Mouse (Mus musculus): ENCODE results near the gene Lrrc41.

Lrrc41 gene

GRCm38 (mm10) chr4:116074861-116075620, at the start of gene Lrrc41, which contains the start of gene Uqcrh:
Gene Lrrc41 (plus strand): TSS chr4:116075269.
Gene Uqcrh (minus strand): TSS chr4:116075071.
- peak; percentile 90 to 96 for DNase-seq (ENCODE audit: low spot score in 2 of 2)

DNA sequence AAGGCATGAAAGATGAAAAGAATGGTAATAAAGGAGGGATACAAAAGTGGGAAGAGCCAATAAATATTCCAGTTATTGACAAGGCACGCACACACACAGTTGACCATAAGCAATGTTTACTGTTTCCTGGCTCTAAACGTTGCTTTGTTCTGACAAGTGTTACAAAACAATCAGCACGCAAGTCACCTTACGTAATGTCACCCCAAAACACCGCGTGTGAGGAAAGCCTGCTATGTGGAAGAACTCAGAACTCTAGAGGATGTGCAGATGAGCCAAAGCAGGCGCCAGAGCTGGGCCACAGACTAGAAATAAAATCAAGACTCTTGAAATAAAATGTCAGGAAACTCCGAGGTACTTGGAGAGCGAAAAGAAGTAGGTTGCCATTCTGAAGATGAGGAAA, 42.2 kb upstream of the Lrrc41 start:
- no peak for DNase-seq (ENCODE audit: low spot score in 2 of 2)

DNA sequence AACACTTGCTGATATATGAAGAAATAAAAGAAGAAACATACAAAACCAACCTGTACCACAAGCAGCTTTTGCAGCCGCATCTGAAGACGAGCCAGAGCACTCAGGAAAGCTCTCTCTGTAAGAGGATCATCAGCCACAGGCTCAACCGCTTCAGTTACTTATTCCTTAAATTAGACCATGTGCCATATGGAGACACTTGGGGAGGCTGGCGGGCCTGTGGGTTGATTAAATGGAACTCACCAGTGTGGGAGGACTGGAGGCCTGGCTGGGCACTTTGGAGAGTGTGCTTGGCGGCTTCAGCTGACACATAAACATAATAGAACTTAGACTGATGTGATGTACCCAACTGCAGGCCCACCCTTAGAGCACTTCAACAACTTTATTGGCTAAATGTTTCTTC, 41.7 kb upstream of the Lrrc41 start:
- no peak for DNase-seq (ENCODE audit: low spot score in 2 of 2)

- no peak for DNase-seq (ENCODE audit: low spot score in 2 of 2)
Observed at GRCm38 (mm10) chr4:116040466-116040865, 34.6 kb upstream of the Lrrc41 start.

DNA sequence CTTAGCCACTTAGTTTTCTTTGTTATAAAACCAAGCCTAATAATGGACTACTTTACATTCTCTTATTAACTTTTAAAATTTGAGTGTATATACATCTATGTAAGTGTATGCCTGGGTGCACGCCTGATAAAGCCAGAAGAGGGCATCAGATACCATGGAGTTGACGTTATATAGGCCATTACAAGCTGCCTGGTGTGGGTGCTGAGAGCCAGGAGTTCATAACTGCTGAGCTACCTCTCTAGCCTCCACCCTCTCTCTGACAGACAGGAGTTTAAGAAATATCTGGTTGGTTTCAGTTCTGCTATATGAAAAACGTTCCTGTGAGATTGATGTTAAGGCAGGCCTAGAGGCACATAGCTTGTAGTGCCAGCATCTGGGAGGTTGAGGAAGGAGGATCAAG, 32.9 kb upstream of the Lrrc41 start:
- no peak for DNase-seq (ENCODE audit: low spot score in 2 of 2)

- no peak for DNase-seq (ENCODE audit: low spot score in 2 of 2)
Observed at GRCm38 (mm10) chr4:116046604-116047003, 28.5 kb upstream of the Lrrc41 start.

- DNase-seq (ENCODE audit: low spot score in 2 of 2) = no peak
Observed at GRCm38 (mm10) chr4:116047681-116048080, 27.4 kb upstream of the Lrrc41 start.

DNA sequence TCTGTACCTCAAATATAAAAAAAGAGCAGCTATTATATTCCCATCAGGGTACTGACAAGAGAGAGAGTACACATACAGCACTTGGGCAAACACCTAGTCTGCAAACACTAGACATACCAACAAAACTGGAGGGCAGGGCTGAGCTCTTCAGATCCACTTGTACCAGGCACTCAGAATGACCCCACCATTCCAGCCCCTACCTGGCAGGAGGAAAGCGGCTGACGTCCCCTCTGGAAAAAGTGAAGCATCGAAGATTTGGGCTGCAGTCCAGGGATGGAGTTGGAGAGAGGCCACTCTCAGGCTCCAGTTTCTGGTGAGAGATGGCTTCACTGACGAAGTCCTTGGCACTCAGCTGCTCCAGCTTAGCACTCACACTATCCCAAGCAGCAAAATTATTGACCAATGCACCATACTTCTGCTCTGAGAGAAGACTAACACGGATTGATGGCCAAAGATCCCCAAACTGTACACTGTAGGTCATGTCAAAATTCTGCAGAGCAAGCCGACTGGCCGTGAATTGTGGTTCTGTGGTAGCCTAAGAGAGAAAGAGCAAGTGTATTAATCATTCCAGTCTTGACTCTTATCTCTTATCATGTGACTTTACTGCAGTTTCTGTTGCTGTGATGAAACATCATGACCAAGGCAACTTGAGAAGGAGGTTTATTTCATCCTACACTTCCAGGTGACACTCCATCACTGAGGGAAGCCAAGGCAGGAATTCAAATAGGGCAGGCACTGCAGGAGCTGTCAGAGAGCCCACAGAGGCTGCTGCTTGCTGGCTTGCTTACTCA, 26.7 kb upstream of the Lrrc41 start:
- DNase-seq (ENCODE audit: low spot score in 2 of 2) = no peak

DNA sequence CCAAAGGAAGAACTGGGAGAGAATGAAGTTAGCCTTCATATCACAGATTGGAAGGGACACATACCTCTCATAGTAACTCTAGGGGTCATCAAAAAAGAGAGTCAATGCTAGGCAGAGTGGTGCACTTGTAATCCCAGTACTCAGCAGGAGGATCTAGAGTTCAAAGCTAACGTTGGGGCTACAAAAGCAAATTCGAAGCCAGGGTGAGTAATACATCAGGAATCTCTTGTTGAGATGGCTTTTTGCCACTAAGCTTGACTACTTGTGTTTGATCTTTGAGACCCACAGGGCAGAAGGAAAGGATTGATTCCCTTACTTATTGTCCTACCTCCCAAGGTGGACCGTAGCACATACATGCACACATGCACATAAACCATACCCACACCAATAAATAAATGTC, 25.9 kb upstream of the Lrrc41 start:
- no peak for DNase-seq (ENCODE audit: low spot score in 2 of 2)

GRCm38 (mm10) chr4:116052526-116053293, 22.4 kb upstream of the Lrrc41 start:
- peak; percentile 20 to 23 for DNase-seq (ENCODE audit: low spot score in 2 of 2)

DNA sequence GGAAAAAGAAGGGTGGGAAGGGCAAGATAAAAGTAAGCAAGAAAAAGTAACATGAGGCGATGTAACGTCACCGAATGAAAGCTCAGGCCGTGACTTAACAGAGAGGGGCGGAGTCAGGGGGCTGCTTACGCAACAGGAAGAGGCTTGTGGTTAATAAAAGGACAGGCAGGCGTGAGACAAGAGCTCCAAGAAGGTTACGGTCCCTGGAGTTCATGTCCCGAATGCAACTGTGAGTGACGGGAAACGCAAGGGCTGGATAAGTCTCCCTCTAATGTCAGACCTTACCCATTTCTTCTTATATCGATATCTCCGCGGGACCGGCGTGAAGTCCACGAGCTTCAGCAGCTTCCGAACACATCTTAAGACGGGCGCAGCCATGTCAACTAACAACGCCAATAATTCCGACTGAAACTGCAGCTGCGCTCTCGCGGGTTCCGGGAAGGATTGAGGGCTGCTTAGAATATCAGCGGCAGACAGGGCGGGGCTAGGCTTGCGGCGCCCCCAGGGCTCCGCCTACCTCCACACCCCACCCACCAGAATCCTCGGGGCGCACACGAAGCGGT, 21.6 kb upstream of the Lrrc41 start, which contains the start of gene Nsun4:
TSS of gene Nsun4 (minus strand) at position 478 of the 563 bp plus-strand sequence.
- peak; percentile 90 to 94 for DNase-seq (ENCODE audit: low spot score in 2 of 2)

- DNase-seq (ENCODE audit: low spot score in 2 of 2) = no peak
Observed at GRCm38 (mm10) chr4:116057559-116057958, 17.5 kb upstream of the Lrrc41 start.

- no peak for DNase-seq (ENCODE audit: low spot score in 2 of 2)
Observed at GRCm38 (mm10) chr4:116059012-116059726, 15.9 kb upstream of the Lrrc41 start.

- DNase-seq (ENCODE audit: low spot score in 2 of 2) = no peak
Observed at GRCm38 (mm10) chr4:116063855-116064254, 11.2 kb upstream of the Lrrc41 start.

- no peak for DNase-seq (ENCODE audit: low spot score in 2 of 2)
Observed at GRCm38 (mm10) chr4:116070116-116070515, 5.0 kb upstream of the Lrrc41 start.

GRCm38 (mm10) chr4:116073146-116073545, 1.9 kb upstream of the Lrrc41 start:
- DNase-seq (ENCODE audit: low spot score in 2 of 2) = no peak

DNA sequence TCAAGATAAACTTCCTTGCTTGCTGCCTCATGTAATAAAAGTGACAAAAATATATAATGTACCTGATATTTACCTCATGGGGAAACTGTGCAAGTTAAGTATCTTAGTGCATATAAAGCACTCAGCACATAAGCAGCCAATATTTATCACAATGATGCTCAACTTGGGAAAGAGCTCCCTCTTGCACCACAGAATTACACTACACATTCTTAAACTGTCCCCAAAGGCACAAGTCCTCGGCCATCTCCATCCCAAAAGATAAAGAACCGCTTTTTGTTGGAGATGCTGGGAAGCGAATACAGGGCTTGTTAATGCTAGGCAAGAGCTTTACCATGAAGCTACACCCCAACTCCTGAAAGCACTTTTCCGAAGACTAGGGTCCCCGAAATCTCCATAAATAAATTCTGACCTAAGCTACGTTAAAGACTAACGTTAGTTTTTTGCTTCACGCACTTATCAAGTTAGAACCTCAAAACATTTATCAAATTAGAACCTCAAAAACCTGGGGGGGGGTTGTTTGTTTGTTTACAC, 859 bp upstream of the Lrrc41 start:
- DNase-seq (ENCODE audit: low spot score in 2 of 2) = peak in 1 of 2 experiments; percentile 15

- peak; percentile 69 to 74 for DNase-seq (ENCODE audit: low spot score in 2 of 2)
Observed at GRCm38 (mm10) chr4:116075631-116076368, 731 bp downstream of the Lrrc41 start.

DNA sequence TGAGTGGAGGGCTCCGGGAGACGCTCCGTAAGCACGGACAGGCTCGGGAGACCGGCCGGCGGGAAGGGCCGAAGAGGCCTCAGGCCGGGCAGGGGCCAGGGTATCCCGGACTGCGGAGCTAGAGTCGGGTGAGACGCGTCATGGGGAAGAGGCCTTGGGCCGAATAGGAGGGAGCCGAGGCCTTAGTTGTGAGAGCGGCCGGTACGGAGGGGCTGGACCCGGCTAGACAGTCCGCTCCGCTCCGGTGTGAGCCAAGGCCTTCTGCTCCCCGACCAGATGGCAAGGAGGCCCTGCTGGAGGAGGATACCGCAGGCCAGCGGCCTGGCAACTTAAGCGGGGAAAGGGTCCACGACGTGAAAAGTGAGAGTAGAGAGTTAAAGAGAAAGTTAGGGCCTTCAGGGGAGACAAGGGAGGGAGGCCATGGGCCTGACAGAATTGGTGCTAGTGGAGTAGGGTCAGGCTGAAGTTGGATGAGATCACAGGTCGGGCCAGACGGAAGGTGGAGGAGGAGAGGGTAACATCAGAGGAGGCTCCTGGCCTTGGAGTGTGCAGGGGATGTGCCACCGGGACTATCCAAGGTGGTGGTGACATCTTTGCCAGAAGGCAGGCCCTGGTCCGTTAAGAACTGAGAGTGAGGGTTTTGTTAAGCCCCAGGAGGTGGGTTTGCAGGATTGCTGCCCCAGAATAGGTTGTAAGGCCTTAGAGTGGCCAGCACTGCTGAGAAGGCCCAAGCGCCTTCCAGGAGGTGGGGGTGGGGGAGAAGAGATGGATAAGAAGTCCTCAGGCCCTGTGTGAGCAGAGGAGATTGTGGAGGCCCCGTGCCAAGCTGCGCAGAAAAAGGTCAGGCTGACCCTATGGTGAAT, 1.5 kb downstream of the Lrrc41 start:
- DNase-seq (ENCODE audit: low spot score in 2 of 2) = peak; percentile 34 to 41
